Mouse (Mus musculus): ENCODE measurements at regions not wholly inside any gene's neighbourhood (a gene's known extent, or its start where the extent isn't known, plus 50 kb on each side); places are given as distances from the start of the nearest gene placed in this dataset.

DNA sequence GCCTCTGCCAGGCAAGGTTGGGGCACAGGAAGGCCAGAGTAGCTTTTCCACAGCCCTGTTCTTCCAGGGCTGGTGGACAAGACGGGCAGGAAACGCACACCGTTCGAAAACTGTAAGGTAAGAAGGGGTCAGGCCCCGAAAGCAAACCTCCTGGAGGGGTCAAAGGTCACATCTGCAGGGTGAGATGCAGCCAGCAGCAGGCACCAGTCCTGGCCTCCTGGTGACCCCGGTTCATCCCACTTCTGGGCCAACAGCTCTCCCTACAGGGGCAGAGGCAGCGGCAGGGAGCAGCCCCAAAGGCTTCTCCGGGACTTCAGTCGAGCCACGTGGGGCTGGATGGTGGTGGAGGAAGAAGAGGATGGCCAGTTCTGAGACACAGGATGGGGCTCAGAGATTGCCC, 98.3 kb downstream of the Rplp1 start:
- DNase-seq, result no peak

DNA sequence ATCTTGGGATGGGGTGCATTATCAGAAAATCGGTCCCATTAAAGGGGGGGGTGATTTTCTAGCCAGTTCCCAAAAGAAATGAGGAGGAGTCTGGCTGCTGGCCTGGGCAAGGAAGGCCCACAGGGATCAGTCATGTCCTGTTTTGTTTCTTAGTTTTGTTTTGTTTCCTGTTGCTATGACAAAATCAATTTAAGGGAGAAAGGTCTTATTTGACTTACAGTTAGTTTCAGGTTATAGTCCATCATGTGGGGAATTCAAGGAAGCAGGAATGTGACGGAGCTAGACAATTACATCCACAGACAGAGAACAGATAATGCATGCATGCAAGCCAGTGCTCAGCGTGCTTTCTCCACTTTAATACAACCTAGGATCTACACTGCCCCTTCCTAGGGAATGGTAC, 101.1 kb downstream of the Rplp1 start:
- no peak for DNase-seq

DNA sequence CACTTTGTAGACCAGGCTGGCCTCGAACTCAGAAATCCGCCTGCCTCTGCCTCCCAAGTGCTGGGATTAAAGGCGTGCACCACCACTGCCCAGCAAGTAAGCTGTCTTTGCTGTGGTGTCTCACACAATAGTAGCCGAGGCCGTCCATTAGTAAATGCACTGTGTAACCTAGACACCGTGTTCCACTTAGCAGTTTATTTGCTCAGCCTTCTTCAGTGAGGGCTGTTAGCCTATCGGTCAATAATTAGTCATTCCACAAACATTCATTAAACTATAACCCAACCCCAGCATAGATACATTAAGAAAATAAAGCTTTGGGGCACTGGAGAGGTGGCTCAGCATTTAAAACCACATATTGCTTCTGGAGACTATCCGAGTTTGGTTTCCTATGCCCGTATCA, 102.0 kb downstream of the Rplp1 start:
- DNase-seq, result peak; percentile 30

DNA sequence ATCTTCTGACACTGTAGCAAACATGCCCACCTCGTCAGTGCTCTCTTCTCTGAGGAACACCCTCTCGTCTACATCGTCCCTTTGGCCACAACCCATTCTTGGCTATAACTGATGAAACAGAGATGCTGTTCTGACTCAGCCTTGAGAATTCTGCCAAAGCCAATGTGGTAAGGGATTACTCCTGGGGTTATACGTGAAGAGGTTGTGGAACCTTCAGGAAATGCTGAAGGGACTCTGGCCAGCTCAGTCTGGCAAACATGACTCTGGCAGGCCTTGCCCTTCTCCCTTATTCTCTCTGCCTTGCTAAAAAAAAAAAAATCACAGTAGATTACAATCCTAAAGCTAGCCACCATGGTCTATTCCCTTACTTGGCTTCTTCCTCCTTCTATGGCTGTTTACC, 103.9 kb downstream of the Rplp1 start:
- no peak for DNase-seq

DNA sequence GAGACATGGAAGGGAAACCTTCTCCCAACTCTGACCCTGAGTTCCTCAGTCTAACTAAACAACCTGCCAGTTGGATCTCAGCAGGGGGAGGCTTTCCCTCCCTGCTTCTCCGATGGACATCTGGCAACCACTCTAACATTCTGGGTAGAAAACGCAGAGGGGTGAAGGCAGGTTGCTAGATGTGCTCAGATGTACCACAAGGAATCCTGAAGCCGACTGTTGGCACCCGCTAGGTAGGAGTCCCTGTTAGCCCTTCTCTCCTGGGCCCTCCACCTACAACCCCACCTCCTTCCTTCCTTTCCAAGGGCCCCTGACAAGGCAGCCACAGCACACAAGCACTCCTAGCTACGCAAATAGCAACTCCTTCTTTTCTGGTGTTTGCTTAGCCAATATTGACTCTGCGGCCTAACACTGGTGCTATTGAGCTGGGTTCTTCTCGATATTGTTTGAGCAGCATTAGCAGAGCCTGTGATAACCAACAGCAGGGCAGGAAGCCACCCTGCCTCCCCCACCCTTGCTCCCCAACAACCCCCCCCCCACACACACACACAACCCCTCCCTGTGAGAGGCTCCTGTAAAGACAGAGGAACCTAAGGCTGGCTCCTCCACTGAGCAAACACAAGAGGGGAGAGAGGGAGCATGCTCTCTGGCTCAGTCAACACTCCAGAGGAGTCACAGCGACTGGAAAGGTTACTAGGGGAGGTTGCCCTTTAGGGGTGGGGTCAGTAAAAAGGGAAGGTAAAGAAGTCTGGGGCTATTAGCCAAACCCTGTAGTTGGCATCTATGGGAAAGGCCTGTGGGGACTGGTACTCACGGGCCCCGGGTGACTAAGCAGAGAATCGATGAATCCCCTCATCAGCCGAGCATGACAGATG, 105.8 kb downstream of the Rplp1 start:
- peak; percentile 83 for DNase-seq

DNA sequence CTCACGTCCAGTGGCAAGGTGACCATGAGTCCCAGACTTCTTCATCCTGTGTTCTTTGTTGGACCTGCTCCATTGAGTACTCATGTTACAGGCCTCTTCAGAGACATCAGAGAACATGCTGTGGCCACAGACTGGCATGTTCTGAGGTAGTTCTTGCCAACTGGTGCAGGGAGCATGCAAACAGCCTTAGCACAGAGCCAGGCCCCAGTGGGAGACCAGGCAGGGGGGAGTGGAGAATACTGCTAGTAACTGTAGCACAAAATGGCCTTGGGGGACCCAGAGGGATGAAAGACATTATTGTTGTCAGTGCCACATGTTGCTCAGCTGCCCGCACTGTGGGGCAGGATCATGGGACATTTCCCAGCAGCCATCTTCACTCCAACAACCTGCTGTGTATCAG, 108.4 kb downstream of the Rplp1 start:
- DNase-seq, result no peak

DNA sequence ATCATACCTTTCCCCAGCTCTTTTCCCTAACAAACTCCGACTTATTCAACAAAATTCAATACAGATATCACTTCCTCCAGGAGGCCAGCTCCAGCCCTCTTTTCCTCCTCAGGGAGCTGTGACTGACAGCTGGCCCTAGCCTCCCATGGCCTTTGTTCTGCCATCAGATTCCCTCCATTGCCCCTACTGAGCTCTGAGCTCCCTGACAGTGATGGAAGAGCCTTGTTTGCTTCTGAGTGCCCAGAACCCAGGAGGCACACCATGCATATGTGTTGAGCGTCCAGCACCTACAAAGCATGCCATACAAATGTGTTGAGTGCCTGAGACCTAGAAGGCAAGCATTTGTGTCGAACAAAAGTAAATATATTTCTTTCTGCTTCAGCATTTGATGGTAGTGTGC, 110.8 kb downstream of the Rplp1 start:
- DNase-seq, result no peak

DNA sequence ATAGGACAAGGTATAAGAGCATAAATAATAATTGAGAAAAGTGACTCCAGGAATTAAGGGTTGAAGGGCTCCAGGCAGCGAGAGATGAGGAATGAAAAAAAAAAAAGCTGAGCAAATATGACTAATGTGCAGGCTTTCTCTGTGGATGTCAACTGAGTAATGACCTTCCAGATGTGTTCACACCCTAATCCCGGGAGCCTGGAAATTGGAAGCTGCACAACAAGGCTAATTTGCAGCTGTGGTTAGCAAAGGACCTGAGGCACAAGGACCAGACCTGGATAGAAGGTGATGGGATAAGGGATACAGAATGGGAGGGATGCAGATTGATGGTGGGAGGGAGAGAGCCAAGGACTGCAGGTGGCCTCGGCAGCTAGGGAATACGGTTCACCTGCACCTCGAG, 111.6 kb downstream of the Rplp1 start:
- no peak for DNase-seq

DNA sequence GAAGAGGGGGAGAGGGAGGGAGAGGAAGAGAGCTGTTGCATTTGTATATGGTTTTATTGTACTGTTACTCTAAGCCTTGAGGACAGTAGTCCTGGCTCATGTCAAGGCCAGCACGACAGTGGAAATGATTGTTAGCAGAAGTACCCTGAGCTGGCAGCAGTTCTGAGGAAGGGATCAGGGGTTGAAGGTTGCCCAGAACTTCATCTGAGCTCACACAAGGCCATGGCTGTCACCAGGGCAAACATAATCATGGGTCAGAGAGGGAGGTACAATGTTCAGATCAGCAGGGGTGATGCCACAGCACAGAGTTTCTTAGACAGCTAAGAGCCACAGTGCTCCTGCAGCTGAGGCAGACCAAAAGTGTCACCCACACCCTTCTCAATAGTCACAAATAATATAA, 114.8 kb downstream of the Rplp1 start:
- DNase-seq, result no peak

DNA sequence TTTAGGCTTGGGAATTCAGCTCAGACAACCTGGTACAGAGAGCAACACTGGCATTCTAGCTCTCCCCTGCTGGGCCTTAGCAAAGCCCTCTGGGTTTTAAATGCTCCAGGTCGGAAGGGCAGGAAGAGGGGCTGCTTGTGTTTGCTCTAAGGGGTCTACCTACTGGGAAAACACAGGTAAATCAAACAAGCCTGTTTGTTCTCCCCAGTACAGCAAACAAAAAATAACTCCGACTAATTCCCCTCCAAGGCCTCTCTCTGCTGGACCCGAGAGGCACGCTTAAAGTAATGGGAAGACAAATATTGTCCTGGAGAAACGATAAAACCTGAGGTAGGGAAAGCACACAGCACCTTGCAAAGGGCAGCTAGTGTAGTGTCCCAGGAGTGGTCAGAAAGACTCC, 118.4 kb downstream of the Rplp1 start:
- DNase-seq, result no peak

DNA sequence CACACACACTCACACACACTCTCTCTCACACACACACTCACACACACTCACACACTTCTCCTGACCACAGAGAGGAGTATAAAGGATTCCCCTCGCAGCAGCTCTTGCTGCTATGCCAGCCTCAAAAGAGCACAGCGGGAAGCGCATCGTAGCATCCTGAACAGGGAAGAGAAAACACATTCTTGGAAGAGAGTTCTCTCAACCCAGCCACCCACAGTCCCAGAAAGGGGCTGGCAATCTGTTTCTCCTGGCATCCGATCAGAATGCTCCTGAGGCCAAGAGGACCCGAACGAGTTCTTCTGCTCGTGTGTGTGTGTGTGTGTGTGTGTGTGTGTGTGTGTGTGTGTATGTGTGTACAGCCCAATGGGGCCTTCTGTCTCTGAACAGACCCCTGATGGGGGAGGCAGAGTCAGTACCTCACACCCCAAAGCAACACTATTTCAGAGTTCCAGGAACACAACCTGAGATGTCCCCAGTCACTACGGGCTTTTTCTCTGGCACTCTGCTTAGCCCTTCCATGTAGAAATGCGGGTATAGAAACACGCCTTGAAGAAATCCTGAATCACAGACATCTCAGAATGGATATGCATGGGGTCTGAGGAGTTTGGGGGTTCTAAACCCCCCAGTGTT, 122.8 kb downstream of the Rplp1 start:
- no peak for DNase-seq

DNA sequence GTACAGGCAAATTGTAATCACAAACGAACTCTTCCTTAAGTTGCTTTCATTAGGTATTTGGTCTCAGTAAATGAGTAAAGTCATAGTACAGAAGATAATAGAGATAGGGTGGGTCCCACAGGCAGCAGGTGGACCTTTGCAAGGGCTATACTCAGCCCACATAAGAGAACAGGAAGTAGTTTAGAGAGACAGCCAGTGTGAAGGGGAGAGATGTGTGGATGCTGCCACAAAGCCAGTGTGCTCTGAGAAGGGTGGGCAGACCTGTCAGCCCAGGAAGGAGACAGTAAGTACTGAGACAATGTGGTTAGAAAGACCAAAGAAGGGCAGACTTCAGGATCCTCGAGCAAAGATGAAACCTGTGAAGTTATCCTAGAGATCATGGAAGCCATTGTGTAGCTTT, 123.5 kb downstream of the Rplp1 start:
- DNase-seq, result no peak

DNA sequence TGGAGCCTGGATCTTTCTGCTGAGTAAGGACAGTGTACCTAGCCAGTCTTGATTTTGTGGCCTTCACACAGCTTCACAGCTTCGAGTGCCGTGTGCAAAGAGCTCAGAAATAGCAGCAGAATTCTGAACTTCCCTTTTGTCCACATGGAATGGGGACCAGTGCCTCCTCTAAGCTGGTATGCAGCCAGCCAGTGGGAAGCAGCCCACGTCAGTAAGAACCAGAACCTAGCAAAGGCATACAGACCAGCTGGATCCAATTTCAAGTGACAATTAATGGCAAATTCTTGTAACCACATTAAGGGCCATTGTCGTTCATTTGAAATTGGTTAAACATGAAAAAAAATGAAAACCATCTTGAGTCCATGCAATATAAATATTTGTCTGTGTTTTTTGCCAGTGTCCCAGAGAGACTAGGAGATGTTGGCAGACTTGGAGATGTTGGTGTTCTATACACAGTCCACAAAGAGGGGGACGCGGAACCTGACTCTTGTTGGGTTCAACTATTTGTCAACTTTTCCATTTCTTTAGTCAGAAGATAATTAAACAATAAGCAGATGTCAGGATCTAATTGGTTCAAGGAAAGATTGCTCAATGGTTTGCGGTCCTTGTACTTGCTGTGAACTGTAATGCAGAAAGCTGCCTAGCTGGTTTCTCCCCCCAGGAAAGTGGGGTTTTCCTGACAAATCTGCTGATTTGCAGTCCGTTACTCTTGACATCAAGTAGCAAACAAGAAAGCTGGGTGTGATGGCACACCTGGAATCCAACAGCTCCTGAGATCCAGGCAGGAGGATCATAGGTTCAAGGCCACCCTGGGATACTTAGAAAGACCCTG, 125.1 kb downstream of the Rplp1 start:
- DNase-seq, result peak; percentile 51

DNA sequence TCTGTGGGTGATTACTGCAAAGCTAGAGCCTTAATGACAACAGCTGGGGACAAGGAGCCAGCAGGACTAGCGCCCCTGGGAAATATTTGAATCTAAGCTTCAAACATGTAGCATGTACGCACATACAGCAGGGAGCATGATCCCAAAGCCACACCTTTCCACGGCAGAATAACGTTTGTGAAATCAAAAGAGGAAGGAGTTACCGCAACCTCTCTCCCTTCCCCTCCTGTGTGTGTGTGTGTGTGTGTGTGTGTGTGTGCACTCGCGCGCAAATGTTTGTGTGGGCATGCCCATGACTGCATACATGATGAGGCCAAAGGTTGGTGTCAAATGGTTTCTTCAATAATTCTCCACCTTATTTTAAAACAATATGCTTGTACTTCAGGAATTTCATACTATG, 132.9 kb downstream of the Rplp1 start:
- DNase-seq, result peak; percentile 7

DNA sequence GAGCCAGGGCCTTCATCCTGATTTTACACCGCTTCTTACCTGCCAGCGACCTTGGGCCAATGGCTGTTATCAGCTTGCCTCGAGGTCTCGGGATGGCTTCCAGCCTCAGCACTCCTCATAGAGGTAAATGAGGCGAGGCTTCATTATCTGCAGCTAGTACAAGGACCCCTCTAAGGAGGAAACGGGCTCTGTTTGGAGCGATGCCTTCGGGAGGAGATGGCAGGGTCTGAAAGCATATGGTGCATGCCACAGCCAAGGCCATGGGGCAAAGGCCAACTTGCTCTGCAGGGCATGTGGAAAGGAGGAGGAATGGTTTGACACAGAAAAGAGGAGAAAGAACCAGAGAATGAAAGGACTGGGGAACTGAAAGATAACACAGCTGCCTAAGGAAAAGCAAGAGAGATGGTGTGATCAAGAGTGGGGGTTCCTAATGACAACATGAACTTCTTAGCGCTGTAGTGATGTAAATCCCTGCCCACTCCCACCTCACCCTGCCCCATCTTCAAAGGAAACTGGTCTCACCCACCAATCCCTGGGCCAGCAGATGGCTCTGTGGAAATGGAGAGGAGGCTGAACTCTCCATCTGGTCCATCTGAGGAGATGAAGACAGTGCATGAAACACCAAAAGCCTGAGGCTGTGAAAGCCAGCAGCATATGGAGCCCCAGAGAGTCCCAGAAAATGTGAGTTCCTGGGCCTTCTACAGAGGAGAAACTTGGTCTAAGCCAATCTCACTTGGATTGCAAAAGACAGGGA, 134.0 kb downstream of the Rplp1 start:
- DNase-seq, result no peak

DNA sequence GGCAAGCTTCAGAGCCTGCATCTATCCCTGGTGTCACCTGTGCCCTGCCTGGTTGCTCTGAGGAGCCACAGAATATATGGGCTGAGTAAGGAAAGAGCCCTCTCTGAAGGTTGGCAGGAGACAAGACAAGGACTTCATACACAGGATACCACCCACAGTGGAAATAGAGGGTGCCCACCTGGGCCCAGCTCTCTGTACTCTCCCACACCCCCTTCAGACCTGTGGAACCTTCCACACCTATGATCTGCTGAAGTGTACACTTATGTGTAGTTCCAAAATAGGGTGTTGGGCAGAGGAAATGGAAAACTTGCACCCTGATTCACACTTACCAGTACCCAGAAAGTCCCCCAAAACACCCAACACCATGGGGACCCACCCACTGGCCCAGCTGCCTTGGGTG, 135.2 kb downstream of the Rplp1 start:
- DNase-seq, result no peak

DNA sequence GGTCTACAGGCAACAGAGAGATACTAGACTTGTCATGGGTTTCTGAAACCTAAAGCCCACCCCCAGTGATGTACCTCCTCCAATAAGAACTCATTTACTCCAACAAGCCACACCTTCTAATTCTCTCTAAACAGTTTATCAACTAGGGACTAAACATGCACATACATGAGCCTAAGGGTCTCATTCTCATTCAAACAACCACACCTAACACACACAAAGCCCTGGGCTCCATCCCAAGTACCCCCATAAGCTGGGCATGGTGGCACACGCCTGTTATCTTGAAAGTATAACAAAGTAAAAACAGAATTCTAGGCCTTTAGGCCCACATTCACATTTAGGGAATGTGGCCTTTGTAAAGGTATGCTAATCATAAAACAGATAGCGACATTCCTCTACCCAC, 137.9 kb downstream of the Rplp1 start:
- DNase-seq, result no peak

DNA sequence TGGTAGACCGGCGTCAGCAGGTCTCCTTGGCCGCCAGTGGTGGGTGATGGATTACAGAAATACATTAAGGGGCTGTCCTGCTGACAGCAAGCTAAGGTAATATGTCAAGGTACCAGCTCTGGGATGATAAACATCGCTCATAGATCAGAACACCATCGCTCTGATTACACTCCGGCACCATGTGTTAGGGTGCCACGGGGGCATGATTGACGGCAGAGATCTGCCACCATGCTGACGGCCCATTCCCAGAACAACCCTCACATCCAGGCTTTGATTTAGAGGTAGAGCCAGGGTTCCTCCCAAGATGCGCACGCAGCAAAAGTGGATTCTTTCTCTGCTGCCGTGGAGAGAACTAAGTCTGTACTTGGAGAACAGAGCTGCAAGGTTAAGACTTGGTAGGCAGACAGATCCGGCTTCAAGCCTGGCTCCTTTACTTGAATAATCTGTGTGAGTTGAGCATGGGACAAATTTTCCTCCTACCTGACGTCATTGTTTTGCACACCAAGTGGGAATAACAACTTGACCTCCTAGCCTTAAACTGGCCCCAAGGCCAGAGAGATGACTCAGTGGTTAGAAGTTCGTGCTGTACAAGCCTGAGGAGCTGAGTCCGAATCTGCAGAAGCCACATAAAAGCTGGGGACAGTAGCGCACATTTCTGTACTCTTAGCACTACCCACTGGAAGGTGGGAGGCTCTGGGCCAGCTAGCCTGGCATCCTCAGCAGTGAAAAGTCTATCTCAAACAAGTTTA, 144.0 kb downstream of the Rplp1 start:
- DNase-seq, result no peak

DNA sequence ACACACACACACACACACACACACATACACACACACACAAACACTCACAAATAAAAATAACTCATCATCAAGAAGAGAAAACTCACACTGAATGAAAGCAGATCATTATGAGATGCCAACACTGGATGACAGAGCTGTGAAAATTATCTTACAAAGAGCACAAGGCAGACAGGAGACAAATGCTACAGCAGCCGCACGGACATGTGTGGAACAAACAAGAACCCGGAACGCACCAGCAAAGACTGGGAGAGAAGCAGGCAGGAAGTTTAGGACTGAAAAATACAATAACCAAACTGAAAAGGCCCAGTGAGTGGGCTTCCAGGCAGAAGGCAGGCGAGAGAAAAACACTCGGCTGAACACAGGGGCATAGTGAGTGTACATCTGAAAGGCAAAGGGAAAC, 148.2 kb downstream of the Rplp1 start:
- no peak for DNase-seq

DNA sequence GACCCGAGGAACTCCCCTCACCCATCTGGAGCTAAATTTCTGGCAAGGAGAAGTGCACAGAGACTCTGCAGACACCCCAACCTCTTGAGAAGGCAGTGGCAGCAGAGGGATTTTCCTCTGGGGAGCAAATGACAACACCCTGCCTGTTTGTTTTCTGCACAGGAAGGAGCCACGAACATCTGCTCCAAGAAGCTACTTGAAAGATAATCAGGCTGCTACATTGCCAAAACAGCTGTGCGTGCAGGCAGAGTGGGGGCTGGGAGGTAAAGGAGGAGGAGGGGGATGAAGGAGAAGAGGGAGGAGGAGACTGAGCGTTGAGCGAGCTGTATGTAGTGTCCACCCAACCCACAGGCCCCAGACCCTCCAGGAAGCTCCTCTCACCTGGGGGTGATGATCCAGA, 149.0 kb downstream of the Rplp1 start:
- no peak for DNase-seq

DNA sequence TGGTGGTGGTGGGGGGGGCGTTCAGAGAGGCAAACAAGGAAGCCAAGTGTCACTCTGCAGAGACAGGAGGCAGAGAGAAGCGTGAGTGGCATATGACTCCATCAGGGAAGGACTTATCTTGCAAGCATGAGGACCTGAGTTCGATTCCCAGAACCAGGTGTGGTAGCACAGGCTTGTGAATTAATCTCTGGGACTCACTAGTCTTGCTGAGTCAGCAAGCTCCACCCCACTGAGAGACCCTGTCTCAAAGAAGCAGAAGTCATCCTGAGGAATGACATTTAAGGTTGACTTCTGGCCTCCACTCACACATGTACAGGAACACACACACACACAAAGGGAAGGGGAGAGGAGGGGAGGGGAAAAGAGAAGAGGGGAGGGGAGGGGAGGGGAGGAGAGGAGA, 156.5 kb downstream of the Rplp1 start:
- no peak for DNase-seq

DNA sequence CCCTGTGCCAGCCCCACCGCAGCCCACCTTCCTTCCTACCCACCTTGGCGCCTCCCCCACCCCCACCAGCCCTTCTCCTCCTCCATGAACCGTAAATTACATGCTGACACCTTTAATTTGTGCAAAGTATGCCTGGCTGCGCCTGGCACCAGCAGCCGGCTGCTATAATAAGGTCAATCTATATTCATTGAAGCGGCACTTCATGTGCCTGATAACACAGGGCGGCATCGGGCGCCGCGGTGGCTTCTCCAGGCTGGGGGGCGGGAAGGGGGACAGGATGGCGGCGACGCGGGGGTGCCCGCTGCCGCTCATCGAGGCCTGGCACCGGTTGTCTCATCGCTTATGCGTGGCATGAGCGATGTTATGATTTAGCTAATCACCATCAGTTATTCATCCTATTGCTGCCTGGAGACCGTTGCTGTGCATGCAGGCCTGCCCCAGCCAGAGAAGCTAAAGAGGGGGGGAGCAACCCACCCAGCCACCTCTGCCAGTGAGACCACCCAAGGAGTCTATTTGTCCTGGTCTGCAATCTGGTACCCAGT, 157.5 kb downstream of the Rplp1 start:
- DNase-seq, result no peak
